Mouse (Mus musculus) gastrocnemius, postnatal 14 days (tissue): ENCODE data around the gene Rab31. TPM values are rescaled to one million over a fixed set of nuclear protein-coding genes. Genes with fewer than 3 reads are reported as not detected.

Source experiments
- DNase-seq: peaks from one replicate; pipeline ENCODE4 v3.0.0; 2021; ENCODE audit warnings: mixed read lengths
- intact Hi-C: fragments of 180-260 bp; cut with DNase I; formaldehyde crosslinking; loops from one replicate; pipeline ENCODE4 v1.15.1; 2025; ENCODE audit warnings: low total_unique reads
- long read RNA-seq, 2 experiments: library from polyadenylated mRNA; stranded (forward); transcript quantifications; one replicate each; pipeline ENCODE4 v2.0.0; 2021
- total RNA-seq, 2 experiments: library from RNA; stranded (reverse); gene quantifications; 2 replicates each; pipeline ENCODE4 v1.2.3; 2021

The Rab31 gene
- total RNA-seq, result 10 to 100 TPM; 14.1 to 15.4 TPM
- long read RNA-seq, experiment 1, transcript Rab31-201 (7 exons, 3,473 nt), result major isoform, 13 of 16 reads
- long read RNA-seq, experiment 1, partial matches to known transcripts, result 3 of 16 reads
- long read RNA-seq, experiment 1, other reads (novel, unspliced or antisense), result 0 of 16 reads
- long read RNA-seq, experiment 2, transcript Rab31-201 (7 exons, 3,473 nt), result major isoform, 8 of 10 reads
- long read RNA-seq, experiment 2, partial matches to known transcripts, result 0 of 10 reads
- long read RNA-seq, experiment 2, other reads (novel, unspliced or antisense), result 2 of 10 reads

DNA sequence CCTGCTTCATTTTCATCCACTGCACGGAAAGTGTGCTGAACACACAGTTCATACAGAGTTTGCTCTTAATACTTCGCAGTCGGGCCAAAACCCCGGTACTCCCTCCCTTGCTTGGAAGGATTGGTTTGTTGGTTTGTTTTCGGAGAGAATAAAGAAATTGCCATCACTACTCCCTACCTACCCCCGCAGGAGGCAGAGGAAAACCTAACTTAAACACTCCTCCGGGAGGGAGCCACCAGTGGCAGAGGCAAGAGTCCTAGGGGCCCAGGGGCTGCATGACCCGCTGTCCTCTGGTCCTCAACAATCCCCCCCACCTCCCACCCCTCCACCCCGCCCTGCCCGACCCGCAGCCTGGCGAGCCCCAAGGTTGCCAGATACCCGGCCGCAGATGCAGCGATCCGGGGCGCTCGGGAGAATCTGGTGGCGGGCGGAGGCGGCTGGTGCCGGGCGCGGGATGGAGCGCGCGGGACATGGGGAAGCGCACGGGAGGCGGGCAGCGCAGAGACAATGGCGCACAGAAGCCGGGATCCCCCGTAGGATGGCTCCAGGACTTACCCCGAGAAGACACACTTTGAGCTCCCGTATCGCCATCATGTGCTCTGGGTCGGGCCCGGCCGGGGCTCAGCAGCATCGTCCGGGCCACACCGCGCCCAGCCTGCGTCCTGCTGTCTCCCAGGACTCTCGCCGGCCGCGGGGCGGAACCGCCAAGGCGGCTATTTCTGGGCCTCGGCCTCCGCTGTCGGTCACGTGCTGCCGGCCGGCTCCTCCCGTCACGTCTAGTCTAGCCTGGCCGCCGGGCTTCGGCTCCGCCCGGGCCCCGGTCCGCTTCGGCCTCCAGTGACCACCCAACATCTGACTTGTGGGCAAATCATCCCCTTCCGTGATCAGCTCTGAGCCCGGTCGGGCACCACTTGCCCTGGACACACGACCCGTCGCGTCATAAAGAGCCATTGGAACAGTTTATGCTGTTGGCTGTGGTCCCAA, at the start of gene Rab31:
Rab31 (minus strand) TSS at position 802 of the 984 bp plus-strand sequence.
- intact Hi-C loops, result no loop called here
- peak; percentile 91 for DNase-seq

DNA sequence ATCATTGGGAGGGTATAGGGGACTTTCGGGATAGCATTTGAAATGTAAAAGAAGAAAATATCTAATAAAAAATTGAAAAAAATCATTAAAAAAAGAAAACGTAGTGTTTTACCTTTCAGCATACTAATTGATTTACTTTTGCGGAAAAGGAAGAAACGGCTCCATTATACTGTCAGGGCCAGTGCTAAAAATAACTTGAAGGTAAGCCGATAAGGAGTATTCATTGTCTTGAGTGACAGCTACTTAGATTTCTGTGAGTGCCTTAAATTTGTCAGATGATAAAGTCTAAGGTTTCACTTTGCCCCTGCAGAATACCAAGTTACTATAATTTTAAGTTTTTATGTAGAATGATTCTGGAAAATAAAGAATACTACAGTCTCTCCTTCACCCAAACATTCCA, 47.6 kb upstream of the Rab31 start:
- intact Hi-C loops, result no loop called here
- no peak for DNase-seq

DNA sequence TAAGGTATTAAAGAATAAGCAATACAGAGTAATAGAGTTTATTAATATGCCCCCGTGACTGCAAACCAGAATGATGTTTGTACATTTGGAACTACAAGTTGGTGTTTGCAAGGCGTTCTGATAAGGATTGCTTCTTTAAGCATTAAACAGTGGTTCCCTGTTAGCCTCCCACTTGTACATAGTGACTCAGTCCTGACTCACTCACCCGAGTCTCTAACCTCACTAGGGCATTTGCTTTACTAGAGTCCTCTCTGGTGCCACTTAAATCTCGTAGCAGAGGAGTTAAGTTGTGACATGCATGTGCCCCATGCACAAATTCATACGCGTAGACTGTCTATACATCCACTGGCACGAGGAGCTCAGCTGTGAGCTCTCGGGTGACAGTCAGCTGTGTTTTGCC, 41.2 kb upstream of the Rab31 start:
- intact Hi-C loops, result no loop called here
- no peak for DNase-seq

DNA sequence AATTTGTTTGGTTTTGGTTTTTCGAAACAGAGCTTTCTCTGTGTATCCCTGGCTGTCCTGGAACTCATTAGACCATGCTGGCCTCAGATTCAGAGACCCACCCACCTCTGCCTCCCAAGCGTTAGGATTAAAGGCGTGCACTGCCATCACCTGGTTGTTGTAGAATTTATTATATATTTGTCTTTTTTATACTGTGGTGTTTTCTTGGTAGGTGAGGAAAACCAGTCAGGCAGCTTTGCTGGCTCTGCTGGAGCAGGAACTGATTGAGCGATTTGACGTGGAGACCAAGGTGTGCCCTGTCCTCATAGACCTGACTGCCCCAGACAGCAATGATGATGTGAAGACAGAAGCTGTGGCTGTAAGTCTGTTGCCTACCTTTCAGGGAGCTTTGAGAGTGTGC, 38.5 kb upstream of the Rab31 start:
- no peak for DNase-seq
- intact Hi-C loops, result no loop called here

DNA sequence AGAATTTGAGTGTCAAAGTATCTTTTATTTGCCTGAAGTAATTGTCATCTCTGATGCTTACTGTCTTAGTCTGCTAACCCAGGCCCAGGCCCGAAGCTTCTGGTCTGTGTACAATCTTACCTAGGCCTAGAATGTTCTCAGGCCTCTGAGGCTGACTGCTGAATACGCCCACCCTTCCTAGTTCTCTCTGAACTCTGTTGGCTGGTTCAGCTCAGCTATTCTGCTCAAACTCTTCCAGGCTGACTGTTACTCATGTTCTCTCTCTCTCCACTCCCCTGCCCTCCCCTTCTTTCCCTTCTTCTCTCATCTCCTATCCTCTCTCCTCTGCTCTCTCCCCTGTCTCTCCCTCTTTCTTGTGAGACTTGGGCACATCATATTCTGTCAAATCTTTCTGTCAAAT, 33.9 kb upstream of the Rab31 start:
- no peak for DNase-seq
- intact Hi-C loops, result no loop called here

DNA sequence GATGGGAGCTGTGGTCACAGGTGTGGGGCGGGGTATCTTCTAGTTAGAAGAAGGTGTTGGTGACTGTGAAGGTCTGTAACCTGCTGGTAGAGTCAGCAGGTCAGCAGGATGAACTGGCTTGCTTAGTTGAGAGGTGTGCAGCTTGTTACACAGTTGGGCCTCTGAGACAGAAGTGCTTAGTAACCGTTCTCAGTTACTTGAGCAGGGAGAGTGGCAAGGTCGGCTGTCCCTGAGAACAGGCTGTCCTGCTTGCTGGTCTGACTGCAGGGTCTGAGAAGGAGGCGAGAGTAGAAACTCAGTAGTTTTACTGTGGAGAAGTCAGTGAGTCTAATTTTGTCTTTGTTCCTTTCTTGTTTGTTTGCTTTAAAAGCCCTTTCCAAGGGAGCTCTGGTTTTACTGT, 33.4 kb upstream of the Rab31 start:
- DNase-seq, result no peak
- intact Hi-C loops, result no loop called here

DNA sequence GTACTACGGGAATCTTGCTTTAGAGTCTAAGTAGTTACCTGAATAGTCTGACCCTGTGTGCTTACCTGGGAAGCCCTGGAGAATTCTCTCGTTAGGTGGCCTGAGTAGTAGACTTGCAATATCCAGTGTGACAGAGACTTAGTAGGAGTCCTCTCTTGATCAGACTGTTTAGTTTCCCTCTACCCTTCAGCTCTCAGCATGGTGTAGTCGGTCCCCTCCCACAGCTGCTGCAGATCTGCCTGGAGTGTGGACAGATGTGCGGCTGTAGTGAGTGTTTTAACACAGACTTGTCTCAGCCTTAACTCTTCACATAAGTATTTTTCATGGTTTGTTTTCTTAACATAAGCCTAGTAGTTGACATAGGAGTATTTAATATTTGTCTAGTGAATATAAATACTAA, 29.5 kb upstream of the Rab31 start:
- intact Hi-C loops, result no loop called here

DNA sequence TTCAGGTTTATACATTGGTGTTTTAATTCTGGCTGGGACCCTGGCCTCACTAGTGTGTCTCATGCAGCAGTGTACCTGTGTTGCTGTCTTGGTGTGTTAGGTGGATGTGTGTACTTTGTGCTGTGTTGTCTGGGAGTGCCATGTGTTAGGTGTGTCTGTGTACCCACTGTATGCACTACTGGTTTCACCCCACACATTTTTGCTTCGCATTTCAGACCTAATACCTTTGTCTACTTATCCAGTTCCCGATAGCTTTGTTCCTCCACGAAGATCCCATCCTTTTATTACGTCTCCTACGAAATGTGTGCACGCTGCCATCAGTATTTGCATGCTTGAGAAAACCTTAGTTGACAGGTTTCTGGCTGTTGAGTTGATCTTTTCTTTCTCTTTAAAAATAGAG, 27.9 kb upstream of the Rab31 start:
- intact Hi-C loops, result no loop called here
- no peak for DNase-seq

More for the DNA sequence above, 29.5 kb upstream of the Rab31 start:
- DNase-seq, result no peak

DNA sequence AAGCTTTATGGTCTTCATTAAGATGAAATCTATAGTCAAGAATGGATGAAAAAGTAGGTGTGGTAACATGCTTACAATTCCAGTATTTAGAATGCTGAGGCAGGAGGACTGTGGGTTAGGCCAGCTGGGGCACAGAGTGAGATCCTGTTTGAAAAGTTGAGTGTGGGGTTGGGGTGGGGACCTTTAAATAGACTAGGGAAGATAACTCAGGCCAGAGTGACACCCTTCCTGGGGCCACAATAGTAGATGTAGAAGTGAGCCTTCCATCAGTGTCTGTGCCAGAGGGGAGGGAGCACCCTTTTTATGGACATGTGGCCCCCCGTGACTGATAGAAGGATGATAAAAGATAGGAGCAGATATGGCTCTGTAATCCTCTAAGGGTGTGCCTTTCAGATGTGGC, 26.8 kb upstream of the Rab31 start:
- intact Hi-C loops, result no loop called here

DNA sequence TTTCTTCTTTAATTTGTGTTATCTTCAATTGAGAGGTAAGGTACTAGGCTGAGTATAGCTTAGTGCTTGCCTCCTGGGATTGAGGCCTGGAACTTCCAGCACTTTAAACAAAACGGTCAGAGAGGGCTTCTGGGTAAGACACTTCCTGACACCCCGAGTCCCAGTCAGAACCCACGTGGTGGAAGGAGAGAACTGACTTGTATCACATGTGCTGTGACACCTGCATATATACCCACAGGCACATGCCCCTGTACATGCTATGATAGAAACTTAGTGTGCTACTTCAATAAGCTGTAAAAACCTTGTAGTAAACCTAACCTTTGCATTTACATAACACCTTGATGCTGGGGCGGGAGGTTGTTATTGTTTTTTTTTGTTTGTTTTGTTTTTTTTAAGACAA, 25.9 kb upstream of the Rab31 start:
- DNase-seq, result no peak
- intact Hi-C loops, result no loop called here

More for the DNA sequence above, 26.8 kb upstream of the Rab31 start:
- no peak for DNase-seq

DNA sequence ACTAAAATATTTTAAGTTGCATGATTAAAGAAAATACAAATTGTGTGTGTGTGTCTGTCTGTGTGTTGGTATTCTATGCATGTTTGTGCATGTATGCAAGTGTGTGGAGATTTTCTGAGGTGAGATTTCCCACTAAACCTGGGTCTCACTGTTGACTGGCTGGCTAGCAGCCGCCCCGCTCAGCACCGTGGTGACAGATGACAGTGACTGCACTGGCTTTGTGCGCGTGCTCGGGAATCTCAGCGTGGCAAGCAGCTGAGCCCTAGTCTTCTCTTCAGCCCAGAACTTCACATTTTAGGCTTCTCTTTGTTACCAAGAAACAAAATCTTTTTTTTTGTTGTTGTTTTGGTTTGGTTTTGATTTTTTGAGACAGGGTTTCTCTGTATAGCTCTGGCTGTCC, 23.5 kb upstream of the Rab31 start:
- intact Hi-C loops, result no loop called here
- DNase-seq, result no peak

DNA sequence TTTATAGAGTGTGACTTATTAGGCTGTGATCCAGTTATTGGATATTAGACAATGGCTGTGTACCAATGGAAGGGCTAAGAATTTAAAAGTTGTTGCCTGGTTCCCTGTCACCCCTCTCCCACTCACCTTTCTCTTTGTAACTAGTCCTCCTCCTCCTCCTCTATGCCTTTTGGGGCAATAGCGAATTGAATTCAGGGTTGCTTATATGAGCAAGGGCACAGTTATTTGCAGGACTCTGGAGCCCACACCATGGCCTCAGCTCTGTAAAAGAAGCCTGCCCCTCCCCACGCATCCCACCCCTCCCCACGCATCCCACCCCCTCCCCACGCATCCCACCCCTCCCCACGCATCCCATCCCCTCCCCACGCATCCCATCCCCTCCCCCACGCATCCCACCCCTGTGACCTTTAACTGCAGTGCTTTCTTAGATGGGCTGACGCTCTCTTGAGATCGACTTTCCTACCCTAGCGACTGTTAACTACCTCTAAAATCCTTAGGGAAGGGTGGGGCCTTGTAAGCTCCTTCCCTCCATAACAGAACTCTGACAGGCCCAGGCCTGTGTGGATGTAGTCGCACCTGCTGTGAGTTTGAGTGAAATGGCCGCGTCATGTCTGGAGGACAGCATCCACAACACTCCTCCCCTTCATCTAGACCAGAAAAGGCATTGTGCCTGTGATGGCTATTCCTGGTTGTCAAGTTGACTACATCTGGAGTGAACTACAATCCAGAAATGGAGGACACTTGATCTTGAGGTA, 21.7 kb upstream of the Rab31 start:
- no peak for DNase-seq
- intact Hi-C loops, result no loop called here

DNA sequence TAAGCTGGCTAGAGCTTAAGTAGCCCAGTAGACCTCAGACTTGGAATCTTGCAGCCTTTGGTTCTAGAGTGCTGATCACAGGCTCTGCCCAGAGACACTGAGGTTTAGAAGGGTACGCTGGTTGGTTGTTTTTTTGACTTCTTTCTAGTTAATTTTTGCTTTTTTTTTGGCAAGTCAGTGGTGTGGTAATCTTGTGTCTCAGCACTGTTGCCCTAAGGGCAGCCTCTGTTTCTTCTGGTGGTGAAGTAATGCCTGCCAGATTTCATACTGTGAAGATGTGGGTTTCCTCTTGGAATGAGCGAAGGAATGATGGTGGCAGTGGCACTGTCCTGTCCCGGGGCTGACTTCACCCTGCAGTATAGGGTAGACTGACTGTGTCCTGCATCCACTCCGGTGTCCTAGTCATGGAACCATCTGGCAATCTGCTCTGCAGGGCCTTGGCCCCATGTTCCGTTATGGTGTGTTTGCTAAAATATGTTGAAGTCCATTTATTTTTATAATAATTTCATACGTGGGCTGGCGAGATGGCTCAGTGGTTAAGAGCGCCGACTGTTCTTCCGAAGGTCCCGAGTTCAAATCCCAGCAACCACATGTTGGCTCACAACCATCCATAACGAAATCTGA, 20.9 kb upstream of the Rab31 start:
- DNase-seq, result no peak
- intact Hi-C loops, result no loop called here

DNA sequence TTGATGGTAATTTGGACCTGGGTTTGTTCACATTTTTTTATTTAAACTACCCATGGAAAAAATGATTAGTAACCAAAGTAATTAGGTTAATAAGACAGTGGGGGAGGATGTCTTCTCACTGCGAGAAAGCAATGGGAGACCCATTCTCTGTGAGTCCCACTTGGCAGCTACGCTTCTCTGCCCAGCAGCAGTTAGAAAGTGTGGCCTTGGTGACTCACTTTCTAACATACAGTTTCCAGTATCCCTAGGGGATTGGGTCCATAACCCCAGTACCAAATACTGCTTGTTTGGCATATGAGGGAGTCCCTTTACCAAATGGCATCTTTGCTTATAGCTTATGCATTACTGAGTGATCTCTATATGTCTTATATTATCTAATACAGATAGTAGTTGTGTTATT, 18.6 kb upstream of the Rab31 start:
- DNase-seq, result no peak
- intact Hi-C loops, result no loop called here

DNA sequence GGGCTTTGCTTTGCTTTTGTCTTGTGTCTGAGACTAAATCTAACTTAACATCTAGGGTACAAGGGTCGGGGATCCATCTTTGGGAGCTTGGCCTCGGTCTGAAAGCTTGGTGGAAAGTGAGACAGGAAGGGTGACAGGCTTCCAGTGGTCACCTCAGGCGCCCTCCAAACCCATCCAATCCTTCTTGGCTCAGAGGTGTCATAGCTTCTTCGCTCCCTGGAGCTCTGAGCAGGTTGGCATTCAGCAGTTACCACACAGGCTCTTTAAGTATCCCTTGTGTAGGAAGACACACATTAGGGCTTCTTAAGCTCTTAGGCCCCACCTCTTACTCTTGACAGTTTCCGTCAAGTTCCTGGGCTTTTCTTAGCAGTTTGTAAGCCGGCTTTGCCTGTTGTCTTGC, 17.0 kb upstream of the Rab31 start:
- intact Hi-C loops, result loop anchor here (5.0 to 10.0 kb wide), 2 partner anchors 87 to 175 kb away; partner anchors contain the start of gene Vapa
- DNase-seq, result peak; percentile 26

DNA sequence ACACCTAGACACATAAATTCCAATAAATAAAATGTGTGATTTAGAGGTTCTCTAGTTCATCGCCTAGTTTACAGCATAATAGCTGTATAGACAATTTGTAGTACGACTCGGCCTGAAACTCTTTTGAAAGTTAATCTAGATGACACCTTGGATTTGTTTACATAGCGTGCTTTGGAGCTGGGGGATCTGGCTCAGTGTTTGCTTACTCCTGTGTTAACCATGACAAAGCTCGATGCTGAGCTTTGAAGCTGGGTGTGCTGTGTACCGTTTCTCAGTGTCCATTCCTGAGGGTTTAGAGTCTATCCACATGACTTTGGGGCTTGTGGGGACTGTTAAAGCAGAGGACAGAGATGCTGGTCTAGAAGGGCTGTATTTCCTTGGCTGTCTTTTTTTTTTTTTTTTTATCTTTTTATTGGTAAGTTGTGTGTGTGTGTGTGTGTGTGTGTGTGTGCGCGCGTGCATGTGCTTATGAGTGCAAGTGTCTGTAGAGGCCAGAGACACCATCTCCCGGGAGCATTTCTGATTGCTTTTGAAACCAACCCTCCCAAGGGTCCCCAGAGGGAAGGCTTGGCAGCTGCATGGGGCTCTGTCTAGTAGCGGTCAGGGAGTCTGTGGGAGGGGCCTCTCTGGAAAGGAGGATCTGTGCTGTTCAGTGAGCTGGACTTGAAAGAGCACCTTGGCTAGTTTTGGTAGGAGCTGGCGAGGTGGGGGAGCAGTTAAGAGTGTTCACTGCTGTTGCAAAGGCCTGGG, 16.2 kb upstream of the Rab31 start:
- intact Hi-C loops, result loop anchor here (5.0 to 10.0 kb wide), 2 partner anchors 86 to 174 kb away; partner anchors contain the start of gene Vapa
- peak; percentile 60 for DNase-seq

DNA sequence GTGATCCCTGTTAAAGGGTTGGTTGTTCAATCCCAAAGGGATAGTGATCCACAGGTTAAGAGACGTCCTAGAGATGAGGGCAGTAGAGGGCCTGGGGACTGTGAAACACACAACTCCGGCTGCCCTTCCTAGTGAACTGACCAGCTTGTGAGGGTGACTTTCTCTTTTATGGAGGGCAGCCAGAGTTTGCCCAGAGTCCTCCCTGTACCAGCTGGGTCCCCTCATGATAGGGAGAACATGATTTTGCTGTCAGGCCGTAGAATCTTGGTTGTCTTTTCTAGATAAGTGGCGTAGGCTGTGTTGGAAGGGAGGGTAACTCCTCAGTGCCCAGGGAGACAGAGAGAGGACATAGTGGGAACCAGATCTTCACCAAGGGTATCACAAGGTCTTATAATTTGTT, 14.7 kb upstream of the Rab31 start:
- DNase-seq, result no peak

DNA sequence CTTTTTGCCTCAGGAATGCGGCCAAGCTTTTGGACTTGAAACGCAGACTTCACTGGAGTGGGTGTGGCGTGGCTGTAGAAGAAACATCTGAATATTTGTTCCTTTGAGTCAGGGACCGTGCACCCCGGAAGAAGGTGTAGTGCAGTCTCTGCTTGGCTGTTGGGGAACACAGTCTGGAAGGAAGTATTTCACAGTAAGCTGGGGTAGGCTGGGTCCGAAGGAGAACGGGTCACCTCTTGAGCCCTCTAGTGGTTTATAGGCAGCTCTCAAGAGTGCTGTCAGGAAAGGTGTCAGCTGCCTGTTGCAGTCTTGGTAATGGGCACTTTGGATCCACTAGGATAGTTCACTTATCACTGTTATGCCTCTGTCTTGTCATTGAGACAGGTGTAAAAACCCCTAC, 13.7 kb upstream of the Rab31 start:
- intact Hi-C loops, result loop anchor here (5.0 to 10.0 kb wide), 2 partner anchors 84 to 171 kb away; partner anchors contain the start of gene Vapa
- no peak for DNase-seq

More for the DNA sequence above, 14.7 kb upstream of the Rab31 start:
- intact Hi-C loops, result loop anchor here (5.0 to 10.0 kb wide), 2 partner anchors 85 to 172 kb away; partner anchors contain the start of gene Vapa
